Mouse (Mus musculus) hindbrain, postnatal 0 days (tissue): ENCODE results near the gene Ankrd23. TPM values are rescaled to one million over a fixed set of nuclear protein-coding genes. Genes with fewer than 3 reads are reported as not detected.

Source experiments
- ATAC-seq: fragments of 200-750 bp; cut with Nextera tagmentation; 2 replicates; pipeline ENCODE4 v1.8.0; 2017; ENCODE audit warnings: mild to moderate bottlenecking, moderate TSS enrichment, moderate library complexity
- DNase-seq: peaks from one replicate; pipeline ENCODE4 v3.0.0-alpha.2; 2015; ENCODE audit warnings: low spot score
- H3K27ac ChIP-seq: fragments of 300-500 bp; sonication (generic); 2 replicates; pipeline ENCODE4 v1.5.1; 2014; ENCODE audit warnings: mild to moderate bottlenecking
- H3K27me3 ChIP-seq: fragments of 300-500 bp; sonication (generic); 2 replicates; pipeline ENCODE4 v1.6.1; 2014; ENCODE audit warnings: low read length, mixed read lengths; ENCODE audit not compliant: insufficient read depth
- H3K36me3 ChIP-seq: fragments of 300-500 bp; sonication (generic); 2 replicates; pipeline ENCODE4 v1.6.1; 2014; ENCODE audit warnings: low read length, mixed read lengths; ENCODE audit not compliant: insufficient read depth
- H3K4me1 ChIP-seq: fragments of 300-500 bp; sonication (generic); 2 replicates; pipeline ENCODE4 v1.6.1; 2014; ENCODE audit warnings: antibody characterized with exemption, low read length, mixed read lengths; ENCODE audit not compliant: insufficient read depth
- H3K4me2 ChIP-seq: fragments of 300-500 bp; sonication (generic); 2 replicates; pipeline ENCODE4 v1.6.1; 2014; ENCODE audit warnings: low read depth, mild to moderate bottlenecking, low read length, moderate library complexity, mixed read lengths
- H3K4me3 ChIP-seq: fragments of 300-500 bp; sonication (generic); 2 replicates; pipeline ENCODE4 v1.5.1; 2014; ENCODE audit warnings: low read length
- H3K9ac ChIP-seq: fragments of 300-500 bp; sonication (generic); replicated peaks from 2 replicates; pipeline ENCODE4 v1.6.1; 2014; ENCODE audit warnings: mild to moderate bottlenecking, low read length, moderate library complexity, mixed read lengths
- H3K9me3 ChIP-seq: fragments of 300-500 bp; sonication (generic); 2 replicates; pipeline ENCODE4 v1.6.1; 2016; ENCODE audit warnings: low read length, mixed read lengths
- CTCF ChIP-seq: IDR thresholded peaks from 2 replicates; pipeline ENCODE4 v1.5.1; 2016; ENCODE audit warnings: antibody characterized with exemption, control low read depth, low read depth
- WGBS: fragments of 180-500 bp; shearing (Covaris S2); extraction: QIAGEN DNeasy Blood & Tissue Kit; methylation state at CpG from one replicate; pipeline ENCODE4 v1.1.7; 2014; 5-methylcytosine and 5-hydroxymethylcytosine counted together
- microRNA-seq, 2 experiments: library from miRNA; unstranded; fragments of <30 nt; microRNA quantifications; one replicate each; pipeline ENCODE4; 2016
- polyA plus RNA-seq: library from polyadenylated mRNA; unstranded; fragments of >200 nt; fragmentation: Nextera tagmentation; extraction: Ambion mirVana; gene quantifications from 2 replicates; pipeline ENCODE4 v1.2.1, GENCODE M21; 2015
- total RNA-seq: library from RNA; depleted of rRNA; stranded (reverse); fragments of >200 nt; gene quantifications from 2 replicates; pipeline ENCODE4 v1.2.3, GENCODE M21; 2014; rRNA removed

Ankrd23 gene
- total and polyA plus RNA-seq, 2 experiments from 2014 or later, result 11.2 to 11.5 TPM

- ATAC-seq (no peak), DNase-seq (no peak)
- H3K4me1 ChIP-seq, result no peaks in the 10 kb centered on the region
- no peaks in the 10 kb centered on the region for H3K9me3 ChIP-seq
- no peaks in the 10 kb centered on the region for H3K27me3 ChIP-seq
- no peak for TF ChIP-seq CTCF
- no peak overlapping the region for H3K4me2 ChIP-seq
- 72% methylated on average over 7 of the region's 7 CpGs for WGBS
- H3K36me3 ChIP-seq, result no peaks in the 10 kb centered on the region
- no peak overlapping the region for H3K9ac ChIP-seq
- no peak overlapping the region for H3K27ac ChIP-seq
- no peak overlapping the region for H3K4me3 ChIP-seq
These were observed 51.6 kb downstream of the Ankrd23 start for GRCm38 (mm10) chr1:36485080-36485479.

DNA sequence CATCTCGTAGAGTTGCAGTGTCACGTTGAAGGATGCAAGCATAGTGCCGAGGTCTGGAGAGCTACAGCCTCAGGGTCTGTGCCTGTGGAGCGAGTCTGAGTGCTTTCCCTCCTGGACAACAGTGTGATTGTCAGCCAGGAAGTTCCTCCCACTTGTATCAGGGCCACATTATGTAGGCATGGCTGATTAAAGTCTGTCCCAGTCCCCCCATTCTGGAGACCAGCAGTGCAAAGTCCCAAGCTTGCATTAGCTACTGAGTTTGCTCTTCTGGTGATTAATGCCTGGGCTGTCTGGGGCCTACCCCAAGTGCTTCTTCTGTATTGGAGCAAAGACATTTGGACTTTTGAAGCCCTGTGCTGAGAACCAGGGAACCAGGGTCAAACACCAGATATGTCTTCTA is 52.9 kb downstream of the Ankrd23 start:
- H3K4me3 ChIP-seq, result no peak overlapping the region
- ATAC-seq, result no peak
- H3K4me2 ChIP-seq, result no peak overlapping the region
- H3K9ac ChIP-seq, result no peak overlapping the region
- no peak overlapping the region for H3K27ac ChIP-seq
- no peaks in the 10 kb centered on the region for H3K9me3 ChIP-seq
- no peak for TF ChIP-seq CTCF
- no peaks in the 10 kb centered on the region for H3K36me3 ChIP-seq
- no peaks in the 10 kb centered on the region for H3K4me1 ChIP-seq
- DNase-seq, result no peak
- no peaks in the 10 kb centered on the region for H3K27me3 ChIP-seq
- 53% methylated on average over 4 of the region's 4 CpGs for whole genome bisulfite sequencing

Small RNA genes within 50 kb of the gene (microRNA-seq; reads per million reads assigned to microRNA genes)
- gene Gm47280, result 0 reads per million in 2 experiments

Other genes starting within 250 kb of the Ankrd23 start
- 10.1 and 13.8 TPM in 2 replicates for gene Arid5a, start 229.2 kb downstream of the Ankrd23 start, total RNA-seq
- 8.4 and 8.5 TPM in 2 replicates for gene Arid5a, start 229.2 kb downstream of the Ankrd23 start, polyA plus RNA-seq
- 60.0 and 60.4 TPM in 2 replicates for gene Kansl3, start 167.7 kb downstream of the Ankrd23 start, total RNA-seq
- gene Kansl3, start 167.7 kb downstream of the Ankrd23 start, polyA plus RNA-seq, result 29.6 and 31.5 TPM in 2 replicates
- not detected in 2 replicates for gene Fer1l5, start 164.6 kb downstream of the Ankrd23 start, total RNA-seq
- 0.73 and 1.2 TPM in 2 replicates for gene Fer1l5, start 164.6 kb downstream of the Ankrd23 start, polyA plus RNA-seq
- gene Lman2l, start 91.6 kb downstream of the Ankrd23 start, total RNA-seq, result 20.4 and 21.6 TPM in 2 replicates
- 42.6 and 45.5 TPM in 2 replicates for gene Lman2l, start 91.6 kb downstream of the Ankrd23 start, polyA plus RNA-seq
- 18.5 and 19.6 TPM in 2 replicates for gene Cnnm4, start 65.3 kb downstream of the Ankrd23 start, total RNA-seq
- gene Cnnm4, start 65.3 kb downstream of the Ankrd23 start, polyA plus RNA-seq, result 9.6 and 10.0 TPM in 2 replicates
- 28.4 and 35.9 TPM in 2 replicates for gene Cnnm3, start 25.0 kb downstream of the Ankrd23 start, total RNA-seq
- gene Cnnm3, start 25.0 kb downstream of the Ankrd23 start, polyA plus RNA-seq, result 5.2 and 5.4 TPM in 2 replicates
- gene Gm42417, start 2.5 kb upstream of the Ankrd23 start, total RNA-seq, result not detected in 2 replicates
- not detected in 2 replicates for gene Gm42417, start 2.5 kb upstream of the Ankrd23 start, polyA plus RNA-seq
- gene Ankrd39, start 10.6 kb upstream of the Ankrd23 start, total RNA-seq, result 38.1 and 55.1 TPM in 2 replicates
- 30.8 and 32.5 TPM in 2 replicates for gene Ankrd39, start 10.6 kb upstream of the Ankrd23 start, polyA plus RNA-seq
- gene Sema4c, start 21.5 kb upstream of the Ankrd23 start, total RNA-seq, result 32.3 and 40.5 TPM in 2 replicates
- gene Sema4c, start 21.5 kb upstream of the Ankrd23 start, polyA plus RNA-seq, result 14.4 and 14.7 TPM in 2 replicates
- not detected in 2 replicates for gene Fam178b, start 146.3 kb upstream of the Ankrd23 start, total RNA-seq
- 0.21 and 0.41 TPM in 2 replicates for gene Fam178b, start 146.3 kb upstream of the Ankrd23 start, polyA plus RNA-seq
- gene Cox5b, start 154.6 kb upstream of the Ankrd23 start, total RNA-seq, result 346 and 404 TPM in 2 replicates
- gene Cox5b, start 154.6 kb upstream of the Ankrd23 start, polyA plus RNA-seq, result 977 and 1,021 TPM in 2 replicates
- gene 4933424G06Rik, start 173.3 kb upstream of the Ankrd23 start, total RNA-seq, result not detected in 2 replicates
- gene 4933424G06Rik, start 173.3 kb upstream of the Ankrd23 start, polyA plus RNA-seq, result 0.77 and 0.89 TPM in 2 replicates
- 174 and 178 TPM in 2 replicates for gene Actr1b, start 177.5 kb upstream of the Ankrd23 start, total RNA-seq
- 117 and 119 TPM in 2 replicates for gene Actr1b, start 177.5 kb upstream of the Ankrd23 start, polyA plus RNA-seq
- gene Zap70, start 224.9 kb upstream of the Ankrd23 start, total RNA-seq, result 1.6 and 6.3 TPM in 2 replicates
- 2.1 and 2.7 TPM in 2 replicates for gene Zap70, start 224.9 kb upstream of the Ankrd23 start, polyA plus RNA-seq